Mouse (Mus musculus): Measurements from ENCODE around the gene Bco1.

GRCm38 (mm10) chr8:117177236-117177635 lies 81.6 kb downstream of the Bco1 start:
- TF ChIP-seq CTCF (IDR thresholded peaks at IDR 0.05; ENCODE audit: low read depth) (no peak), EP300 (optimal IDR thresholded peaks at IDR 0.05) (no peak)
